Mouse (Mus musculus) adrenal gland, postnatal 14 days (tissue): ENCODE measurements around the gene Gm14862. TPM values are rescaled to one million over a fixed set of nuclear protein-coding genes. Genes with fewer than 3 reads are reported as not detected.
"Not testable (repeated sequence)": the region's sequence is repeated elsewhere in the genome, so short reads cannot be mapped to it uniquely, and the experiment has no call there.

ENCODE experiments used
- DNase-seq: peaks from one replicate; pipeline ENCODE4 v3.0.0; 2021; ENCODE audit warnings: mixed read lengths
- long read RNA-seq, 2 experiments: library from polyadenylated mRNA; stranded (forward); transcript quantifications; one replicate each; pipeline ENCODE4 v2.0.0; 2021
- total RNA-seq: library from RNA; stranded (reverse); gene quantifications from 2 replicates; pipeline ENCODE4 v1.2.3, GENCODE M21; 2021

Gene Gm14862
- total RNA-seq, result not detected in 2 replicates
- long read RNA-seq, experiment 1, result 0 reads
- long read RNA-seq, experiment 2, result 0 reads

GRCm38 (mm10) chrX:9256766-9257165 lies at the start of gene Gm14862:
Gm14862 (minus strand) TSS chrX:9256899.
- no peak for DNase-seq

DNA sequence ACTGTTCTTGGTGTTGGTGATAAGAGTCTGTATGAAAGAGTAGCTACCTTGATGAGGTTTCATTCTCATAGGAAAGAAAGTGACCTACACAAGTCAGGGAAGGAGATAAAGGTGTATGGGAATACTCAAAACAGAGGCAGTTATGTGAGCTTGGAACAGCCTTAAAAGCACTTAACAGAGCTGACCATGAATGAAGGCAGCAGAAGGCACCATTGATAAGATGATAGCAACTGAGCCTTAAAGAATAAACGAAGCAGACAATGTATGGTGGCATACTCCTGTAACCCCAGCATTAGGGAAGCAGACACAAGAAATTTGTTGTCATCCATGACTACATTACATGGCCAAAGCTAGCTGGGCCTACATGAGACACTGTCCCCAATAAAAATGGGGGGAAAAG lies 46.8 kb upstream of the Gm14862 start:
- no peak for DNase-seq

DNA sequence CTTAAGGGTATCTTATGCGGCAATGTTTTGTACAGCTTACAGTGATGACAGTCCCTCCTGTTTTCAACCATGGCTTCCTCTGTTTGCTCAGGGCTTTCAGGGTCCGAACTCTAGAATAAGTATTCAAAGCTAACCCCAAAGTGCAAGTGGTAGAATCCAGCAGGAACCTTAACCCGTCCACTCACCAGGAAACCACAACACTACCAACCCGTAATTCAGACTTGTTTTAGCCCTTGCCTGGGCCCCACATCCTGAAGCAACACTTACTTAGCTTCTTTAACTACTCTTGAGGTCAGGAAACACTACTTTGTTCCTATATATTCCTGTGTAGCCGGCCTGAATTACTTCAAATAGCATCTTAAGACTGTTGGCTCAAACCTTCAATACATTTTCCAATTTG lies 46.1 kb upstream of the Gm14862 start:
- no peak for DNase-seq

DNA sequence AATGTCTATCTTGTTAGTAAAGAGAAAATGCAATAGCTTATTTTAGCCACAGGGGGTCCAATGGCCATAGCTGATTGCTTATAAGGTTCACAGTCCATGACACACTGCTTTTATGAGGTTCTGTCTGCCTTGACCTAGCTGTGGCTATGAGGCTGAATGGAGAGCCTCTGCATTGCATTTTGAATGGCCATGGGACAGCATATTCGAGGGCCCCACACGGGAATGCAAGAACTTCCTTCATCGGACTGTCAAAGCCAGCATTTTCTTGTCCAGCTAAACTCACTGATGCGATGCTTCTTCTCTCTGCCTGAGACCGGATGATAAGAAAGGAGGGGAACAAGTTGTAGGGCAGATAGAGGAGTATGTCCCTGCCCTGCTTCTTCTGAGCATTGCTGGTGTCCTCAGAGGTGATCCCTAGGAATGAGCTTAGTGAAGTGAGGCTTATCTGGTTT lies 41.7 kb upstream of the Gm14862 start:
- DNase-seq, result no peak

DNA sequence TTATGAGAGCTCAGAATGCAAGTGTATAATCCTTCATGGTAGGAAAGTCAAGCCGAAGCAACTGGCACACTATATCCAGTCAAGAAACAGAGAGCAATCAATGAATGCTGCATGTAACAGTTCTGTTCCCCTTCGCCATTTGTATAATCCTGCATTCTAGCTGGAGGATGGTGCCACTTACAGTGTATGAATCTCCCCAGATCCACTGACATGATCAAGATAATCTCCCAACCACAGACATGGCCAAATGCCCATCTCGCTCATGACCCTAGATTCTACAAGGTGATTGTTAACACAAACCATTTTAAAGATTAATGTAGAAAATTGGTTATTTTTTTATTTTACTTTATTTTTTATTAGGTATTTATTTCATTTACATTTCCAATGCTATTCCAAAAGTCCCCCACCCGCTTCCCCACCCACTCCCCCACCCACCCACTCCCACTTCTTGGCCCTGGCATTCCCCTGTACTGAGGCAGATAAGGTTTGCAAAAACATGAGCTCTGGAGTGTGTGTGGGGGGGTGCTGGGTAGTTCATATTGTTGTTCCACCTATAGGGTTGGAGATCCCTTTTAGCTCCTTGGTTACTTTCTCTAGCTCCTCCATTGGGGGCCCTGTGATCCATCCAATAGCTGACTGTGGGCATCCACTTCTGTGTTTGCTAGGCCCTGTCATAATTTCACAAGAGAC lies 36.6 kb upstream of the Gm14862 start:
- DNase-seq, result not testable (repeated sequence)

DNA sequence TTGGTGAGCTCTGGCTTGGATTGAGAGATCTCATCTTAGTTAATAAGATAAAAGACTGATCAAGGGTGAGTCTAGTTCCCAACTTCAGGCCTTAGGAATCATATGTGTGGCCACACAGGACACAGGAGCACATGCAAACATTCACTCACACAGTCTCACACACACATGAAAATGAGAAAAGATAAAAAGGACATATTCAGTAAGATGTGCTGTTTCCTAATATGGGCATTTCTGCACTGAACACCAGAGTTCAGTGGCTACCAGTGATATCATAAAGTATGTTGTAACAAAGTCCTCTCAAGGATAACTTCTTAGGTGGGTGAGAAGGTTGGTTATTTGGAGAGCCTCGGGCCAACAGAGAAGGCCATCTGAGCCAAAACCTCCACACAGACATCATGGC lies 26.8 kb upstream of the Gm14862 start, which contains the start of gene H2al1m:
Gene H2al1m, plus strand, starts transcription at position 301 of the 400 bp plus-strand sequence.
- not testable (repeated sequence) for DNase-seq

- no peak for DNase-seq
These were observed 17.6 kb upstream of the Gm14862 start for GRCm38 (mm10) chrX:9274321-9274720.

DNA sequence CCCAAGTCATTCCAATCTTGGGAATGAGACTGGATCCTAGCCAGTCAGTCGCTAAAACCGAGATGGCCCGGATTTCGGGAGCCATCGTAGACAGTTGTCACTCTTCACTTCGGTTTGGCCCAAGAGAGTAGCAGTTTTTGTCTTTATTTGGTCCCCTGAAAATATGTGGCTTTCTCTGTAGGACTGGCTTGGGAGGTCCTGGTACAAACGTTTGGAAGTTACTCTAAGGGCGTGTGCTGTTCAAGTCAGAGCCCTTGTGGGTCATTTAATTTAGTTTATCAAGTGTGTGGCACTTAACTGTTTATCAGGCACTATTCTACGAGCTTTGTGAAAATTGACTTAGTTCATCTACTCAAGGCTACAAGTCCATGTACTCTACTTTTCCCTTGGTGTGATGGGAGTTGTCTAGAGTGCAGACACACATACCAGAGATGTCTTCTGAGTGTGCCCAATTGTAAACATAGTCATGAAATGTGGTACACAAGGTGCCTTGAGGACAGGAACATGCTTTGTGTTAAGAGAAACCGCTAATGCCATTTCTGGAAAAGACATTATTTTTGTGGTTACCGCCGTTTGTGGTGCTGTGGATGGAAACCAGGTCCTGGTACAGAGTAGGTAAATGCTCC lies 16.8 kb upstream of the Gm14862 start:
- no peak for DNase-seq

DNA sequence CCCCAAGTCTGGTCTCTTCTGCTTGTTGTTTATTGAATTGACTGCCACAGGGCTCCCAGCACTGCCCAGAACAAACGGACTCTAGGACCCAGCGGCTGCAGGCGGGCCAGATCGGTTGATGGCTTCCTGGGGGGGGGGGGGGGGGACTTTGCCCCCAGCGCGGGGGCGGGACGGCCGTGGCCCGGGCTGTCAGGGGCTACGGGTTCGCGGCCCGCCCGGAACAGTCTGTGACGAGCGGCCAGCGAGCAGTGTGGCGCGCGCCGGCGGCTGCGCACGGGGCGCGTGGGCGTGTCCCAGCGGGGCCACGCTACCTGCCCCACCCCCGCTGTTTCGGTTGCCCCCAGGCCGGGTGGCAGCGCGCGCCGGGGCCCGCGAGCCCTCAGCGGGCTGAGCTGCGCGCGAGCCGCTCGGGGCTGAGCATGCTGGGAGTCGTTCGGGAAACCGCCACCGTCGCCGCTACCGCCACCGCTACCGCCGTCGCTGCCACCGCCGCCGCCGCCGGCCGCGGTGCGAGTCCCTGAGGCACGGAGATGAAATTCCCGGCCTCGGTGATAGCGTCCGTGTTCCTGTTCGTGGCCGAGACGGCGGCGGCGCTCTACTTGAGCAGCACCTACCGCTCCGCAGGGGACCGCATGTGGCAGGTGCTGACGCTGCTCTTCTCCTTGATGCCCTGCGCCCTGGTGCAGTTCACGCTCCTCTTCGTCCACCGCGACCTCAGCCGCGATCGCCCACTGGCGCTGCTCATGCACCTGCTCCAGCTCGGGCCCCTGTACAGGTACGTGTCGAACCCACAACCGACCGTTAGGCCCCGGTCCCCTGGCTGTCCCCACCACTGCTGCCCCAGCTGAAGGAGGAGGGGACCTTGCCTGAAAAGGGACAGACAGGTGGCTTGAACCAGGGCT lies 16.0 kb upstream of the Gm14862 start, which contains the start of gene Xk:
Gene Xk, plus strand, starts transcription at position 297 of the 902 bp plus-strand sequence.
- peak; percentile 70 for DNase-seq

- DNase-seq, result no peak
These were observed 15.3 kb upstream of the Gm14862 start for GRCm38 (mm10) chrX:9271947-9272459.

DNA sequence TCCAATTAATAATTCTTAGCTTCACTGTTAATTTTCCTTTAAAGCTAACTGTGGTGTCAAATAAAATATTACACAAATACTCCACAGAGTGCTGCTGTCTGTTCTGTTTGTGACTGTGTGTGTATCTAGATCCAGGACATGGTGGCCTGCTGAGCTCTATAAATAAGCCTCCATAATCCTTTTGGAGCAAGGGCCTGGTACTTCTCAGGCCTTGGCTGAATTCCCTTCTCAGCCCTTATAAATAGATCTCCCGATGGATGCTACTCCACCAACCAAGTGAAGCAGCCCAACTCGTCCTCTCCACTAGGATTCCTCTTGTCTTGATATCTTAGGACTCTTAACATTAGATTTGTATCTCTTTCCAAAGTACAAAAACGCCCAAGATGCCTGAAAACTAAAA lies 14.4 kb upstream of the Gm14862 start:
- DNase-seq, result no peak

DNA sequence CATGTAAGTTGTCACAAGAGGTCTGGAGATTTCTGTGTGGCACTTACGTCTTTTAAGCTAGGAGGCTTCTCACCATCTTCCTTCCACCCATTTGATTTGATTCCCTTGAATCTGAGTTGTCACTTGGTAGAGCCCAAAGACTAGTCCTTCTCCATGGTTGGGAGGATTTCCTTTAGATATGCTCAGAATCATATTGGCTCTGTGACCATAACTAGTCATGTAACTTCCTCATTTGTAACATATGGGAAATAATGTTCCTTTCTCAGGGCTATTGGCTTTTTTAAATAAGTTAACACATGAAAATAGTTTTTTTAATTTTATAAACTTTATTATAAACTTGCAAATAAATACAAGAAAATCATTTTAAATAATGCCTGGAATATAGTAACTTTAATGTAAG lies 2.6 kb upstream of the Gm14862 start:
- DNase-seq, result no peak

DNA sequence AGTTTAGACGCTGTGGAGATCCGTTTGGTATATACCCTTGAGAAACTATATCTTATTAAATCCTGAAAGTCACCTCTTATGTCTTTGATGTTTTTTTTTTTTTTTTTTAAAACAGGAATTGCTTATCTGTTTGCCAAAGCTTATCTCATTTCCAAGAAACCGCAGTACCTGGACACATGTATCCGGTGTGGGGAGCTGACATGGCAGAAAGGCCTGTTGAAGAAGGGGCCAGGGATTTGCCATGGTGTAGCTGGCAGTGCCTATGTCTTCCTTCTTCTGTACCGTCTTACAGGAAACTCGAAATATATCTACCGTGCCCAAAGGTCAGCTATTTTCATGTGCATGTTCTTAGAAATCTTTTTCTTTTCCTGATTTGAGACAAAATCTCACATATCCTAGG lies 1.1 kb upstream of the Gm14862 start:
- no peak for DNase-seq

DNA sequence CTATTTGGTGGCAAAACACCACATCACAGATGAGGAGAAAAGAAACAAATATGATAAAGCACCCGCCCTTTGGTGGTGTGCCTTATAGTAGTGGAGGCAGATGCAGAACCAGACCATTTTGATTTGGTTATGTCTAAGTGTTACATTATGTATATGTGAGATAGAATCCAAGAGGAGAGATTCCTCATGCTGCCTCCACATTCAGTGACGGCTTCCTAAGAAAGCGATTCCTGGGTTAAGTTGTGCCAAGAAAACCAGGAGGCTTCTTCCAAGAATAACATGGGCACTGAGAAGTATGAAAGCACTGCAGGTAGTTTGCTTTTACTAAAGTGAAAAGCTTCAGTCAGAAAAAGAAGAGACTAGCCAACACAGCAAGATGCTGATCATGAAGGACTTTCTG lies 1.8 kb downstream of the Gm14862 start:
- no peak for DNase-seq

- no peak for DNase-seq
These were observed 2.7 kb downstream of the Gm14862 start for GRCm38 (mm10) chrX:9253990-9254389.

DNA sequence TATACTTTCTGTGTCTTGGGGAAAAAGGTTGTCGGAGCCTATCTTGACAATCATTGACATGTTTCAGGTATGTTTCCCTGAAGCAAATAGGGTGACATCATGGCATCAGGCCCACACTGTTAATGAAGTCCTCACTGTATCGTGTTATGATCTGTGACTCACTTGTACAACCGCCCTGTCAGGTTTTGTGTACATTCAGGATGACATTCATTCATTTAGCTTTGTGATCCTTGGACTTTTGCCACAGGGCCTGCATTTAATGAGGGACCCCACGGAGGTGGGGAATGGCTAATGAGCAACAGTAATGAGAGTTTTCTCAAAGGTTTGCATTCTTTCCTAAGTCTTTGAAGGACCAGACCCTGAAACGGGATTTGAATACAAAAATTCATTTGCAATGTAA lies 7.8 kb downstream of the Gm14862 start:
- DNase-seq, result no peak

GRCm38 (mm10) chrX:9244603-9245336 lies 11.9 kb downstream of the Gm14862 start:
- no peak for DNase-seq

DNA sequence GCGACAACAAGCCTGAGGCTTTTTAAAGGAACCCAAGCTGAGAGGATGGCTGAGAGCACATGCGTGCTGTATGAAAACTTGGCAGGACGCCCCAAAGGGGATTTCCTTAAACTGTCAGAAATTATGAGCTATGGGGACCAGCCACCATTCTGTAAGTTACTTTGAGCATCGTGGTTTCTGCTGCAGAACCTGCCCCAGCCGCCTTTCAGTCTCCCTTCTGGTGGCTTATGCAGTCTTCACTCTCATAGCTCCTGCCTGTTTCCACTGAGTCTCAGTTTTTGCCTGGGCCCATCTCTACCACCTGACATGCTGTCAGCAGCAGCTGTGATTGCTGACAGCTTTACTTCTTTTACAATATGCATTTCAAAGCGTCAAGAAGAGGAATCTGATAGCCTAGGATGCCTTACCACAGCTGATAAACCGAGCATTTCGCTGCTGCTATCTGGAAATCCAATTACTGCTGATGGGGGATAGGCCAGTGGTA lies 13.3 kb downstream of the Gm14862 start:
- peak; percentile 29 for DNase-seq

GRCm38 (mm10) chrX:9240737-9241591 lies 15.7 kb downstream of the Gm14862 start:
- no peak for DNase-seq

DNA sequence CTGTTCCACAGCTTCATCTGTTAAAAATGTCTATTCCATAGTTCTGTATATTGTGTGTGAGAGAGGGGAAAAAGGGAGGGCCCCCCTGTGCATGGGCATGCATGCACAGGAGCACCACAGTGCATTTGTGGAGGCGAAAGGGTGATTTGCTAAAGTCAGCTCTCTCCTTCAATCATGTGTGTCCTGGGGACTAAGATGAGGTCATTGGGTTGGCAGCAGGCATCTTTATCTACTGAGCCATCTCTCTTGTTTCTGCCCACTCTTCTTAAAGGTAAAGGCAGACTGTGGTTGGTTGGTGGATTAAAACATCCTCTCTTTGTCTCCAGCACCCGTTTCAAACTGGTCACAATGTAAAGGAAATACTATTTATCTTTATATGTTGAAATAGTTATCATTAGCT lies 29.6 kb downstream of the Gm14862 start:
- no peak for DNase-seq
